Mouse (Mus musculus) brain, embryonic 18.5 days (tissue): ENCODE measurements around the gene Med12l.

ENCODE experiments used
- DNase-seq: peaks from one replicate; pipeline ENCODE4 v3.0.0-alpha.2; 2012; ENCODE audit warnings: low read depth, low spot score

Gene Med12l

DNA sequence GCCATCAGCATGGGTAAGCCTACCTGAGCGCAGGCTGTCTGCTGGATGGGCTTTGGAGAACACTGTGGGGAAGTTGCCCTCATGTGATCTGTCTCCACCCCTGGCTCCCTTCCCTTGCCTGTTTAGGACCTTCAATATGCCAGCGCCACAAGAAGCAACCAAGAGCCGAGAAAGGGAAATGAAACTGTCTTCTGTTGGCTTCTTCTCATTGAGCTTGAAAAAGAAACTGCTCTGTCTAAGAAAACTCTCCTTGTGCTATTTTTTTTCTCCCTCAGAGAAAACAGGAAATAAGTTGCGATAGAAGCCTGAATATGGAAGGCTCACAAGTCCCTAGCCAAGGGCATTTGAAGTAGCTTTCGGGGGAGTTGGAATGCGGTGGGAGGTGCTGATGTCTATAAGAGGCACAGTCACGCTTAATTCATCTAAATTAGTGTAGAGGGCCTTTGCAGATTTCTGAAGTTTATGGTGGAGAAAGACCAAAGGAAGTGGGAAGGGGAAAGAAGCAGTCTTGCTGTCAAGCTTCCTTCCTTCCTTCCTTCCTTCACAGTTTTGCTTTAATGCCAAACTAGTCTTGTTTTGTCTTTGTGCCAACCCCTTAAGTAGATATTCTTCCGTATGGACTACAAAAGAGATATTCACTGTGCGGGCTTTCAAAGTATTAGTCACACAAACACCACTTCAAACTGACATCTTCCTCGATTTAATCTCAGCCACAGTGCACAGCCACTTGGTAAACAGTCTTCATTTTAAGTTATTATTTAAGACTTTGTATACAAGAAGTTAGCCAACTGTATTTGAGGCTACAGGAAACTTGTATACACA, 223.3 kb downstream of the Med12l start:
- DNase-seq, result no peak

DNA sequence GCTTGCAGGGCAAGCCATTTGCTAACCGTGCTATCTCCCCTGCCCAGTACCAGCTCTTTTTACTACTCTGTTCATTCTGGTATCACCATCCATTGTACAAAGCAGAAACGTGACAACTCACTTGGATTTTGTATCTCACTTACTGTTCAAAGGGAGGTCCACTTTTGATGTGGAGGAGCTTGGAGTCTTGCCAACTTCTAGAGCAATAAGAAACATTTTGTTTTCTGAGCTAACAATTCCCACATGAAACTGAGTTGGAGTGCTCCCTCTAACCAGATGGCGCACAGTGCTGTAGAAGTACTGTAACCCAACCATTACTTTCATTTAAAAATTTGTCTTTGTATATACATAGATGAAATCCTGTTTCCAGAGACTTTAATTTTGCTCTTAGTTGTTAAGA, 225.3 kb downstream of the Med12l start:
- no peak for DNase-seq

DNA sequence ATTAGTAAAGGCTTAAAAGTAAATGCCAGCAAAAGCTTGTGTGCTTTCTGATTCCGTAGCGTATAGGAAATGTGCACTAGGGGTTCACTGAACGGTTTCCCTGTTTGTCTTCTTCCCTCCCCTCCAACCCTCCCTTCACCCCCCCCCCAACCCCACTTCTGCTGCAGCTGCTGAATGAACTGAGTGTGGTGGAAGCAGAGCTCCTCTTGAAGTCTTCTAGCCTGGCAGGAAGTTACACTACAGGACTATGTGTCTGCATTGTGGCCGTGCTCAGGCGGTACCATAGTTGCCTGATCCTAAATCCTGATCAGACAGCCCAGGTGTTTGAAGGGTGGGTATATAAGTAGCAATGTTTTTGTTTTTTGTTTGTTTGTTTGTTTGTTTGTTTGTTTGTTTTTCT, 229.3 kb downstream of the Med12l start:
- no peak for DNase-seq

DNA sequence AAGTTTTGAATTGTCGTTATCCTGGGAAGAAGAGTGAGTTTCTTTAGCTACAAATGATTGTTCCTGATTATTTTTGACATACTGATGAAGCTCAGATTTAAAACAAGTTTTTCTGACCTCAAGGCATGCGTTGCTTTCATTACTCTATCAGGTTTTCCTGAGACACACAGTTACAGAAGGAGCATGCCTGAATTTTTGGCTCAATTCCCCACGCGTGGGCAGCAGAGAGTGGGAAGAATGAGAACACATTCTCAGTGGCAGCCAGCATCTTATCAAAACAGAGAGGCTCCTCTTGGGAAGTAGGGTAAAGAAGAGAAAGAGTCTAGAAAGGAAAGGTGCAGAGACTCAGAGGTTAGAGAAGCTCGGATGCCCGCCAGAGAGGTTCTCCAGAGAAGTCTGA, 237.8 kb downstream of the Med12l start:
- DNase-seq, result no peak

GRCm38 (mm10) chr3:59248031-59248430, 242.4 kb downstream of the Med12l start:
- DNase-seq, result no peak

GRCm38 (mm10) chr3:59250454-59250853, 244.8 kb downstream of the Med12l start:
- no peak for DNase-seq

- DNase-seq, result no peak
Measured at GRCm38 (mm10) chr3:59257740-59258664, 252.4 kb downstream of the Med12l start.

DNA sequence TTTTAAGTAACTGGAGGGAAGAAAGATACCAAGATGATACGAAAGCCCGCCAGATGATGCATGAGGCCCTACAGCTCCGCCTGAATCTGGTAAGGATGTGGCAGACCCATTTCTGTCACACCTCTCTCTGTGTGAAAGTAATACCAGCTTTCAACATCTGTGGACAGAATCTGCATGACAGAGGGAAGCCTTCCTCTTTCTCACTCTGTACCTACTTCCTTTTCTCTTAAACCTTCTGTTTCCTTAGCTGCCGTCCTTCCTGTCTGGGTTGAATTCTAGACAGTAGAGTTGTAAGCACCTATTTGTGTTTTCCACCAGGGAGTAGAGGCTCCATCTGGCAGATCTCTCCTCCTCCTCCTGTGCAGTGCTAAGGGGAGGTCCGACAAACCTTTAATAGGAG, 255.1 kb downstream of the Med12l start:
- no peak for DNase-seq

DNA sequence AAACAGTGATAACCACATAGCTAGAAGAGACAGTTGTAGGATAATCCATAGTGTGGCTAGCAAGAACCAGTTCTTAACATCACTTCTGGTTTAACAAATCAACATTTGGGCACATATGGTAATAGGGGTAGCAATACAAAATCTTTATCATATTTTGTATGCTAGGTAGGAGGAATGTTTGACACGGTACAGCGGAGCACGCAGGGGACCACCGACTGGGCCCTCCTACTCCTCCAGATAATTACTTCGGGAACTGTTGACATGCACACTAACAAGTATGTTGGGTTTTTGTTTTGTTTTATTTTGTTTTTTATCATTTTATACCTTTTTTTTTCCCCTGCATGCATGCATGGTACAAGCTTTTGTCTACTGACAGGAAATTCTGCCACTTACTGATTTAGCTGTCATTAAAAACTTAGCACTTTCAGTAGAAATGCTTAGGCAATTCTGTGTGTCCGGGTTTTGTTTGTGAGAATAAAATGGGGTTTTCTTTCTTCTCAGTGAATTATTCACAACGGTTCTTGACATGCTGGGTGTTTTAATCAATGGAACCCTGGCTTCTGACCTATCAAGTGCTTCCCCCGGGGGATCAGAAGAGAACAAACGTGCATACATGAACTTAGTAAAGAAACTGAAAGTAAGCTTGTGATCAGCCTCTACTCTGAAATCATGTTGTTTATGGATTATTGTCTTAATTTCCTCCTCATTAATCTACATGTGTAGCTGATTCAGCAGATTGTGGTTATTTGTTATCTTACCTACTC, 256.3 kb downstream of the Med12l start:
- DNase-seq, result no peak

DNA sequence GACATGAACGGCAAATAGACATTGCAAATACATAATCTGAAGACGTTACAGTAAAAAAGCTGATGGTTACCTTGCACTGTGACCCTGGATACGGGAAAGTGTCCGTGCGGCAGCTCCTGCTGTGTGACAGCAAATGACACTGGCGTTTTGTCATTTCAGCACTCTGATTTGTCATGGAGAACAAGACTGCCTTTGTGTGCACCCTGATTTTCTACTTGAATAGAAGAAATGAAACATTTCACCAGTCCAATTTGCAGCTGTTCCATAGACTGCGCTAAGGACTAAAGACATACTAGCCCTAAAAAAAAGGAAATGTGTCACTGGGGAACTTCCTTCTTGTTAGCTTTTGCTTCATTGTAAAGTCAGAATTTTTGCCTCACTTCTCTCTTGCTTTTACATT, 257.1 kb downstream of the Med12l start, which contains the start of gene P2ry12:
Gene P2ry12, minus strand, starts transcription at position 168 of the 400 bp plus-strand sequence.
- DNase-seq, result no peak

DNA sequence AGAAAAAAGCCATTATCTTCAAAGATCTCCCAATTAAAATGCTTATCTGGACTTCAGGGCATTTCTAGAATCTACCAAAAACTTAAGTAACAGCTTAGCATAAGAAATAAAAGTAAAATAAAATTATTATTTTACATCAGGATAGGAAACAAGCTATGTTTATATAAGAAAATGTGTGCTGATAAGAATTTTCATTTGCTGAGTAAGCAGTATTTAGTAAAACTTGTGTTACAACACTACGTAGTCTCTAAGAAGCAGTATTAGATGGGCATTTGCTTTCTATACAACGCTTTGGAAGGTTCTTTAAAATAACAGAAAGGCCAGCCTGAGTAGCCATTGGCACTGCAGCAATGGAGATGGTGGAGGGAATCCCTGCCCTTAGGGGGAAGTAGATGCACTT, 257.8 kb downstream of the Med12l start:
- no peak for DNase-seq

DNA sequence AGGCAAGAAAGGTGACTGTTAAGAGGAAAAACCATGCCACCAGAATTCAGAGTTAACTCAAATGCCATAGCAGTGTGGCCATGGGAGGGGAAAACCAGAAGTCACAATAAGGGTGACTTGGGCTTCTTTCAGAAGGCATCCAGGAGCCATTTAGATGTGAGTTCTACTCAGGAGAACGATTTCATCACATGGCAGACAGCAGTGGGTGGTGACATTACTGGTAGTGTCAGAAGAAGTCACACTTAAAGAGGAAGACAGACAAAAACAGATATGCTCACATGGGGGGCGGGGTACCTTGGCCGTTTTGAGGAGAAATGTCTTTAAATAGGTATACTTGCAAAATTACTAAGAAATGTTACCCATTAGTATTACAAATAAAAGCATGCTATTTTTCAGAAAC, 258.4 kb downstream of the Med12l start:
- no peak for DNase-seq

DNA sequence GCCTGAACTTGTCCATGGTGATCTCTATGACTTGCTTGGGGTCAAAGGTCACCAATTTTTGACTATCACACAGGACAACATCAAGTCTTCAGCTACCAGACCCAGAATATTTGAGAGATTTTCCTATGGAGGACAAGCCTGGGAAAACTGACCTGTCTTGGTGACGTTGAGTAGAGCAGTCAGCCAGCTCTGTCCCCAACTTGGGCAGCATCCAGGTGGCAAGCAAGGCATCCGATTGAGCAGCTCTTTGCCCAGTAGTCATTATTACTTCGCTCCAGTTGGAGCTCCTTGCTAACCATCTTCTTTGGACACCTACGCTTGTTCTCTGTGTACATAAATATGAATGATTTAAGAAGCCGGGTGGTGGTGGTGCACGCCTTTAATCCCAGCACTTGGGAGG, 265.2 kb downstream of the Med12l start:
- DNase-seq, result no peak

GRCm38 (mm10) chr3:59277502-59278253, 272.1 kb downstream of the Med12l start:
- no peak for DNase-seq

GRCm38 (mm10) chr3:59278254-59278533, 272.6 kb downstream of the Med12l start:
- no peak for DNase-seq

- no peak for DNase-seq
Measured at GRCm38 (mm10) chr3:59278620-59279019, 273.0 kb downstream of the Med12l start.

DNA sequence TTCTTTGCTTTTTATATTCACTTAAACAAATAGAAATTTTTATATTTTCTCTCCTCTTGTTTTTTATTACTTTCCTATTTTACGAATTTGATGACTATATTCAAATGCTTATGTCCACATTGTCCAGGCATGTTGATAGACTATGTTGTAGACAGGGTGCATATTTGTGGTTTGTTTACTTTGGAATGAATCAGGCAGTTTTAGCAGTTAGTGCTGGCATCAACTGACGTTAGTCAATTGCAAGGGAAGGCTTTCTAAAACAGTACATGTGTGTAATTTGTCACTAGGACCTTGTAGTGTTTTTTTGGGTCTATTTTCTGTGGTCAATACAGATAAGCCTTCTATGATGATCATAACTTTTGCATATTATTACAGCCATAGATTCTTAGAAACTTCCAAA, 284.9 kb downstream of the Med12l start:
- no peak for DNase-seq

DNA sequence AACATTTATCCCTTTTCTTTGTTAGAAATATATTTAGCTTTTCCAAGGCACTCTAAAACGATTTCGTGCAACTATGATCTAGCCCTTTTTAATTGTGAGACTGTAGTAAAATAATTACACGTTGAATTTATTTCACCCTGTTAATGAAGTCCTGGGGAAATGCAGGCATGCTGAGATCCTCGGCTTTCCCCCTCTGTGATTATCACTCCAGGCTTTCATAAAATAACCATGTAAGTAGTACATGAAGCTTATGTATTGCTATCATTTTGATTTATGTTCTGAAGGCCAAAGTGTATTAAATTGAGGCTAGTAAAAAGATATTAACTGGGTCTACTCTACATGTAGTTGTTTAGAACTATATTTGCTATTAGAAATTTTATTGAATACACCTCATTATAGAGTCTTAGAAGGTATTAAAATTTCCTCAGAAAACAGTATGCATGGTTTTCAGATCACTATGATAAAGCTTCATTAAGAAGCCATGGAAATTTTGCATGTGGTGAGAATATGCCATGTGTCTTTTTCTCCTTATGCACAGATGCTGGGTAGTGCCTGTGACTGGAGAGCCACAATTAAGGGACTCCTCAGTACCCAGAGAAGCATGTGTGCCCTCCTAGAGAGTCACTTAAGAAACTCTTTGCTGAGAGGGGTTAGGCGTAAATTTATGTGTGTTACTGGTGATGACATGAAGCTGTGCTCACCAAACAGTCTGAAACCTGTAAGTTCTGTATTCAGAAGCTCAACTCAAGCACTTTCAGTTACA, 288.0 kb downstream of the Med12l start:
- no peak for DNase-seq

GRCm38 (mm10) chr3:59295699-59296562, 290.3 kb downstream of the Med12l start:
- no peak for DNase-seq
